Mouse (Mus musculus) heart, embryonic 10.5 days (tissue): ENCODE data around the gene Rmnd5a. TPM values are rescaled to one million over a fixed set of nuclear protein-coding genes. Genes with fewer than 3 reads are reported as not detected.

Source experiments
- DNase-seq: peaks from one replicate; pipeline ENCODE4 v3.0.0-alpha.2; 2017; ENCODE audit warnings: low spot score
- H3K27ac ChIP-seq: fragments of 300-500 bp; sonication (generic); 2 replicates; pipeline ENCODE4 v1.5.1; 2016; ENCODE audit warnings: mild to moderate bottlenecking
- H3K27me3 ChIP-seq: fragments of 300-500 bp; sonication (generic); 2 replicates; pipeline ENCODE4 v1.6.1; 2016; ENCODE audit warnings: mild to moderate bottlenecking; ENCODE audit not compliant: poor library complexity, insufficient read depth, severe bottlenecking
- H3K36me3 ChIP-seq: fragments of 300-500 bp; sonication (generic); 2 replicates; pipeline ENCODE4 v1.6.1; 2016; ENCODE audit warnings: mild to moderate bottlenecking, moderate library complexity
- H3K4me1 ChIP-seq: fragments of 300-500 bp; sonication (generic); 2 replicates; pipeline ENCODE4 v1.6.1; 2016; ENCODE audit warnings: mild to moderate bottlenecking
- H3K4me3 ChIP-seq: fragments of 300-500 bp; sonication (generic); 2 replicates; pipeline ENCODE4 v1.5.1; 2016; ENCODE audit warnings: mild to moderate bottlenecking, moderate library complexity
- H3K9me3 ChIP-seq: fragments of 300-500 bp; sonication (generic); 2 replicates; pipeline ENCODE4 v1.6.1; 2016; ENCODE audit warnings: mild to moderate bottlenecking, moderate library complexity
- WGBS: fragments of 180-500 bp; shearing (Covaris S2); methylation state at CpG from one replicate; pipeline ENCODE4 v1.1.7; 2016; 5-methylcytosine and 5-hydroxymethylcytosine counted together
- polyA plus RNA-seq: library from polyadenylated mRNA; unstranded; fragments of >200 nt; fragmentation: Nextera tagmentation; extraction: Ambion mirVana; gene quantifications from 2 replicates; pipeline ENCODE4 v1.2.1, GENCODE M21; 2016

The Rmnd5a gene
- polyA plus RNA-seq, 1 experiment from 2014 or later, result 11.4 TPM

DNA sequence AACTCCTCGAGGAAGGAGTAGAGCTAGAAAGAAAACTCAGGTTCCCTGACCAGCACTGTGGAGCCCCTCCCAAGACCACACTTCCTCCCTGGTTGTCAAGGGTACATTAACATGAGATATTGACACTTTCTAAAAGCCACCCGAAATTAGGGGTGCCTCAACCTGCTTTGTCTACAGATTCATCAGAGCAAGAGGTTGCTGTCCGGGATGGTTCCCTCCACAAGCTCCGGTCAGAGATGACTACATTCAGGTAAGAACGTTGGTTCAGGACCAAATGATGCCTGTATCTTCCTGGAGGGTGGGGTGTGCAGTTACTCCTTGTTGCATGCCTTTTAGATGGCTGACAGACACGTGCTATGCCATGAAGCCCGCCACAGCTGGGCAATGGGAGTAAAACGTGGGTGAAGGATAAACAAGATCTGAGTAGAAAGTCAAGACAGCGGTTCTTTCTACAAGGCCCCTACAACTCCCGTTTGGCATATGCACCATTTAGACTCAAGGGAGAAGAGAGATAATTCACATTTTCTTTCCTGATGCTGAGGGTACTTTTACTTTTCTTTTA is 87.5 kb downstream of the Rmnd5a start:
- Histone ChIP-seq H3K27me3 (no peaks in the 10 kb centered on the region), H3K9me3 (peaks cover 1% of the 10 kb centered on the region; the same call in 1 of the 2 replicates), H3K36me3 (no peaks in the 10 kb centered on the region), H3K4me1 (no peaks in the 10 kb centered on the region), H3K4me3 (no peak overlapping the region), H3K27ac (no peak overlapping the region)
- no peak for DNase-seq
- WGBS, result 82% methylated on average over 10 of the region's 10 CpGs

DNA sequence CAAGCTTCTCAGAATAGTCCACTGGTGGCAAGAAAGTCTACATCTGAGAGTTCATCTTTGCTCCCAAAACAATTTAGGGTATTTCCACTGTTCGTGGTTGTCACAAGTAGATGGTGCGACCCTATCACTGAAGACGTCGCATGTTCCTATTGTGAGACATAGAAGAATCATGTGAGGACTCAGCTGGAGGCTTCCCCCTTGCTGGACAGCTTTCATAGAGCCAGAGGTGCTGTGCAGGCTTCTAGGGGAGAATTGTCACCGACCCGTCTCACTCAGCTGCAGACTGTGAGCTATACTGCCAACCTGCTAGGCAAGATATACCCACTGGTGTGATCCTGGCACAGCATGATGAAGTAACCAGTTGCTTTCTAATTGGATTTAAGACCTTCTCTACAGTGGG is 88.2 kb downstream of the Rmnd5a start:
- Histone ChIP-seq H3K27ac (no peak overlapping the region), H3K4me3 (no peak overlapping the region)

GRCm38 (mm10) chr6:71351201-71351600 is 89.2 kb downstream of the Rmnd5a start:
- no peak overlapping the region for H3K4me3 ChIP-seq
- H3K27ac ChIP-seq, result no peak overlapping the region
- no peak for DNase-seq
- H3K36me3 ChIP-seq, result no peaks in the 10 kb centered on the region
- no peaks in the 10 kb centered on the region for H3K4me1 ChIP-seq
- 91% methylated on average over 3 of the region's 3 CpGs for WGBS
- H3K27me3 ChIP-seq, result no peaks in the 10 kb centered on the region
- H3K9me3 ChIP-seq, result peaks cover 4% of the 10 kb centered on the region; the same call in 1 of the 2 replicates

More for the DNA sequence above, 88.2 kb downstream of the Rmnd5a start:
- Histone ChIP-seq H3K27me3 (no peaks in the 10 kb centered on the region), H3K9me3 (peaks cover 4% of the 10 kb centered on the region; the same call in 1 of the 2 replicates), H3K4me1 (no peaks in the 10 kb centered on the region), H3K36me3 (no peaks in the 10 kb centered on the region)
- no peak for DNase-seq
- 90% methylated on average over 6 of the region's 6 CpGs for WGBS

- DNase-seq, result no peak
- no peak overlapping the region for H3K4me3 ChIP-seq
These were observed 92.4 kb downstream of the Rmnd5a start for GRCm38 (mm10) chr6:71348006-71348405.

DNA sequence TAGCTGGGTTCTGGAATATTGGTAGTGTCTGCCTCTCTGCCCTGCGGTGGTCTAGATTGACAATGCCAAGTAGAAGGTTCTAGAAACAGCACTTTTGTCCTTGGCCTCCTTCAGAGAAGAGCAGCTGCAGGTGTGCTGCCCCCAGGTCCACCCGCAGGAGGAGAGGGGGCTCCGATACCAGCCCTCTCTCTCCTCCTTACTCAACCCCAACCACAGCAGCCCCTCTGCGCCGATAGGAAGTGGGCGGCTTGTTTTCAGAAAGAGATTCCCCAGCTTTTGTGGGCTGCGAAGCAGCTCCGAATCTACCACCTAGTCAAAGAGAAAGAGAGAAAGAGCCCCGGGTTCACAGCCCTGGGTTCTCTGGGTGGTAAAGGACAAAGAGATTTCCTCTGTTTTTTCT is 99.3 kb downstream of the Rmnd5a start:
- 86% methylated on average over 9 of the region's 9 CpGs for WGBS
- no peak overlapping the region for H3K27ac ChIP-seq
- H3K4me3 ChIP-seq, result no peak overlapping the region
- H3K9me3 ChIP-seq, result no peaks in the 10 kb centered on the region
- DNase-seq, result no peak
- no peaks in the 10 kb centered on the region; the same call in 1 of the 2 replicates for H3K27me3 ChIP-seq
- no peaks in the 10 kb centered on the region for H3K4me1 ChIP-seq
- no peaks in the 10 kb centered on the region for H3K36me3 ChIP-seq

More at GRCm38 (mm10) chr6:71348006-71348405, 92.4 kb downstream of the Rmnd5a start:
- Histone ChIP-seq H3K27me3 (no peaks in the 10 kb centered on the region), H3K9me3 (peaks cover 4% of the 10 kb centered on the region; the same call in 1 of the 2 replicates), H3K36me3 (no peaks in the 10 kb centered on the region), H3K27ac (no peak overlapping the region), H3K4me1 (no peaks in the 10 kb centered on the region)
- WGBS, result 91% methylated on average over 9 of the region's 9 CpGs

GRCm38 (mm10) chr6:71339351-71339750 is 101.1 kb downstream of the Rmnd5a start:
- Histone ChIP-seq H3K27me3 (no peaks in the 10 kb centered on the region; the same call in 1 of the 2 replicates), H3K9me3 (no peaks in the 10 kb centered on the region), H3K4me3 (no peak overlapping the region), H3K36me3 (no peaks in the 10 kb centered on the region), H3K27ac (no peak overlapping the region), H3K4me1 (no peaks in the 10 kb centered on the region)
- 80% methylated on average over 4 of the region's 4 CpGs for WGBS
- DNase-seq, result no peak

GRCm38 (mm10) chr6:71338941-71339340 is 101.5 kb downstream of the Rmnd5a start:
- Histone ChIP-seq H3K27me3 (no peaks in the 10 kb centered on the region; the same call in 1 of the 2 replicates), H3K9me3 (no peaks in the 10 kb centered on the region), H3K36me3 (no peaks in the 10 kb centered on the region), H3K4me1 (no peaks in the 10 kb centered on the region), H3K27ac (no peak overlapping the region), H3K4me3 (no peak overlapping the region)
- DNase-seq, result no peak
- 67% methylated on average over 3 of the region's 3 CpGs for WGBS

Other genes with a start within 250 kb of the Rmnd5a start
- gene Fabp1, start 240.8 kb downstream of the Rmnd5a start, polyA plus RNA-seq, result 1.9 TPM in 1 of 2 replicates, not detected in the other
- gene Krcc1, start 169.0 kb downstream of the Rmnd5a start, polyA plus RNA-seq, result 53.5 and 55.5 TPM in 2 replicates
- gene Smyd1, start 118.4 kb downstream of the Rmnd5a start, polyA plus RNA-seq, result 85.5 and 174 TPM in 2 replicates
- gene Cd8b1, start 117.8 kb downstream of the Rmnd5a start, polyA plus RNA-seq, result not detected in 2 replicates
- 0.11 TPM in 1 of 2 replicates, not detected in the other for gene Cd8a, start 67.2 kb downstream of the Rmnd5a start, polyA plus RNA-seq
- 12.6 and 14.4 TPM in 2 replicates for gene Rnf103, start 53.3 kb upstream of the Rmnd5a start, polyA plus RNA-seq
- 62.1 and 69.8 TPM in 2 replicates for gene Chmp3, start 103.2 kb upstream of the Rmnd5a start, polyA plus RNA-seq
- 42.8 and 43.9 TPM in 2 replicates for gene Kdm3a, start 192.4 kb upstream of the Rmnd5a start, polyA plus RNA-seq